Mouse (Mus musculus) embryonic fibroblast, embryonic 13.5 days (primary cell): Measurements from ENCODE around the gene Tshz2. TPM values are rescaled to one million over a fixed set of nuclear protein-coding genes. Genes with fewer than 3 reads are reported as not detected.

Source experiments
- H3K27ac ChIP-seq: 2 replicates; pipeline ENCODE4 v1.5.1; 2012; ENCODE audit warnings: low read length, control low read depth, inconsistent platforms; ENCODE audit not compliant: insufficient read depth
- H3K4me1 ChIP-seq: 2 replicates; pipeline ENCODE4 v1.6.1; 2011; ENCODE audit warnings: low read length; ENCODE audit not compliant: control insufficient read depth, insufficient read depth
- H3K4me3 ChIP-seq: 2 replicates; pipeline ENCODE4 v1.5.1; 2011; ENCODE audit warnings: mild to moderate bottlenecking, control low read depth, low read length; ENCODE audit not compliant: insufficient read depth
- CTCF ChIP-seq: IDR thresholded peaks from 2 replicates; pipeline ENCODE4 v1.5.1; 2011; ENCODE audit warnings: mild to moderate bottlenecking, control low read depth, low read length, moderate library complexity, borderline replicate concordance; ENCODE audit not compliant: insufficient read depth
- POLR2A ChIP-seq: IDR thresholded peaks from 2 replicates; pipeline ENCODE4 v1.6.1; 2011; ENCODE audit warnings: low read depth, mild to moderate bottlenecking, control low read depth, low read length, moderate library complexity
- polyA plus RNA-seq: library from polyadenylated mRNA; stranded (reverse); fragments of >200 nt; gene quantifications from 2 replicates; pipeline ENCODE4 v1.2.4, GENCODE M21; 2011; ENCODE audit warnings: low read depth; ENCODE audit not compliant: missing spikeins, insufficient read length

The Tshz2 gene
- polyA plus RNA-seq, 1 experiment = 10.7 TPM

DNA sequence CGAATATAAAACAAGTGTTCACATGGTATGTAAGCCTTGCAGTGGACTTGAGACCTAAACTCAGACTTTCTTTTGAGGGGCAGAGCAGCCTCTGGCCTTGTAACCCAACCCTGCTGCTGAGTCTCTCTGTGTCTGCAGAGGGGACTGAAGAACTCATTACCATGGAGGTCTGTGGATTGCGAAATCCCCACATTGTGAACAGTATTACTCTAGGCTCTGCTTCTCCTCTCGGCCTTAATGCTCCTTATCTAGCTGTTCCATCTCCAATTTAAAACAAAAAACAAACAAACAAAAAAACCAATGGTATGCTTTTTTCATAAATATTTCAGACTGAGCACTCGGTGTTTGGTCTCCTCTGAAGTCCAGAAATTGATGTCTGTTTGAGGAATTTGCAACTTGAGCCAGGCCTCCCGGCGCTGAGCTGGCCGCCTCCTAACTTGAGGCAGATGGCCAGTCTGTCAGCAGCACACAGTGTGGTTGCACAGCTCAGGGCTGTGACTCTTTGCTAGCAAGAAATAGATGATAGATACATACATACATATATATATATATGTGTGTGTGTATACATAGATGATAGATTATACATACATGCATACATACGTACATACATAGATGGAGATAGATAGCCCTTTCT, 291.5 kb downstream of the Tshz2 start:
- no peak overlapping the region for H3K4me3 ChIP-seq
- H3K27ac ChIP-seq = no peak overlapping the region
- H3K4me1 ChIP-seq = no peaks in the 10 kb centered on the region
- no peak for TF ChIP-seq CTCF
- TF ChIP-seq POLR2A = no peak

DNA sequence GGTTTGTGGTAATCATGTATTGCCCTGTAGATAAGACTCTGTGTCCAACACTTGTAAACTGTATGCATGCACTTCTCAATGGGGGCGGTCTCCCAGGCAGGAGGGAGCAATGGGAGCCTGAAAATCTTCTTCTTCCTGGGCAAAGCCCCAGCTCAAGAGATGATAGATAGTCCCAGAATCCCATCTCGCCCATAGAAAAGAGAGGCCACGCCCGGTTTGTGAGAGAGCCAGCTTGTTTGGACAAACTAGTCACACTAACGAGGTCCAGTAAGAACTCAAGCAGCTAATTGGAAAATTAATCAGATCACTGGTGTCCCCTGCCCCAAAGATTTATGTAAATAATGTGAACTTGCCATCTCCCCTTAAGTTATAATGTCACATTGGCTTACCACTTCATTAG, 292.7 kb downstream of the Tshz2 start:
- H3K27ac ChIP-seq = no peak overlapping the region
- no peaks in the 10 kb centered on the region for H3K4me1 ChIP-seq
- no peak overlapping the region for H3K4me3 ChIP-seq
- TF ChIP-seq CTCF (no peak), POLR2A (no peak)

DNA sequence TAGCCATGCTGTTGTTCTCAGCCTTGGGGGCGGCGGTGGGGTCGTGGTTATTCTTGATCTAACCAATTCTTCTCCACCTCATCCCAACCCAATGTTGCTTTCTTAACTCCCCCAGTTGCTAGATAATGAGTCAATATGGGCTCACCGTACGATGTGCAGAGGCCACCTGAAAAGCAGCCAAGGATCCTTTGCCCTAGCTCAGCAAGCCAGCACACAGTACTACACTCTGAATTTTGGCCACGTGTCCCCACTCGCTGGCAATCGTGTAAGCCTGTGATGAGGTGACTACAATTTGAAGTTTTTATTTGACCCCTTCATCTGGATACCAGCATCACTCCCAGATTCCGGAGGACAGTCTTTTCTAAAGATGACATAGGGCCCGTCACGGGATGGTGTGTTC, 293.2 kb downstream of the Tshz2 start:
- TF ChIP-seq POLR2A = no peak
- no peak for TF ChIP-seq CTCF
- no peak overlapping the region for H3K4me3 ChIP-seq
- no peak overlapping the region for H3K27ac ChIP-seq
- H3K4me1 ChIP-seq = no peaks in the 10 kb centered on the region

DNA sequence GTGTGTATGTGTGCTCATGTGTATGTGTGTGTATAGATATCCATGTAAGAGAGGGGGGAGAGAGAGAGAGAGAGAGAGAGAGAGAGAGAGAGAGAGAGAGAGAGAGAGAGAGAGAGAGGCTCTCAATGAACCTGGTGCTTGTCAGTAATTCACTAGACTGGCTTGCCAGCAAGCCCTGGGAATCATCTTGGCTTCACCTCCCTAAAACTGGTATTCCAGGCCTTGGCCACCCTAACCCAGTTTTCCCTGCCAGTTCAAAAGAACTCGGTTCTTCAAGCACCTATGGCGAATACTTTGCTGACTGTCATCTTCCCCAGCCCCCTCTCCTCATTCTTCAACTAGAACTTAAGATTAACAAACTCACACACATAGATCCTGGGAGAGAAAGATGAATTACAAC, 294.6 kb downstream of the Tshz2 start:
- TF ChIP-seq CTCF = no peak
- TF ChIP-seq POLR2A = no peak

DNA sequence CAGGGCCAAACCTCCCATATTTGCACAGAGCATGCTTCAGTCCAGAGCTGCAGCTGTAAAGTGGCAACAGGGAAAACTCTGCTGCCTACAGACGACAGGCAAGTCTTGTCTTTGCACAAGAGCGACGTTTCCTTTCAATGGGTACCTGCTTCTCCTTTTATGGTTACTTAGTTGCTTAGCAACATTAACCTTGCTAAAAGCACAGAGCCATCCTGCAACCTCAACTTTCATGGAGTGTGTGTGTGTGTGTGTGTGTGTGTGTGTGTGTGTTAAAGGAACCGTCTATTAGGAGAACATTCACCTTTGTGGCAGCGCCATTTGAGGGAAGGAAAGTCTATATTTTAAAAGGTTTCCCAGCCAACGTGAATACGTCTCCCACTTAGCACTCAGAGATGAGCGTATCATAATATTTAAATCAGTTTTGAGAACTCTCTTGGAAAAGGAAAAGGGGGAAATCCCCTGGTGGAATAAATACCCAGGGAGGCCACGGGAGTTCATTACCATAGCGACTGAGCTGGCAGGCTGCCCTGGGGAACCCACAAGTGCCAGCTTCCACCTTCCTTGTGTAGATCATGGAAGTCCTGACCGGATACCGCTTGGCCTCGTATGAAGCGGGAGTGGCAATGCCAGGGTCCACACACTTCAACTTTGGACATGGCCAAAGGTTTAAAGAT, 295.8 kb downstream of the Tshz2 start:
- TF ChIP-seq POLR2A = no peak
- no peak for TF ChIP-seq CTCF

More for the DNA sequence above, 294.6 kb downstream of the Tshz2 start:
- Histone ChIP-seq H3K27ac (no peak overlapping the region), H3K4me3 (no peak overlapping the region), H3K4me1 (no peaks in the 10 kb centered on the region)

DNA sequence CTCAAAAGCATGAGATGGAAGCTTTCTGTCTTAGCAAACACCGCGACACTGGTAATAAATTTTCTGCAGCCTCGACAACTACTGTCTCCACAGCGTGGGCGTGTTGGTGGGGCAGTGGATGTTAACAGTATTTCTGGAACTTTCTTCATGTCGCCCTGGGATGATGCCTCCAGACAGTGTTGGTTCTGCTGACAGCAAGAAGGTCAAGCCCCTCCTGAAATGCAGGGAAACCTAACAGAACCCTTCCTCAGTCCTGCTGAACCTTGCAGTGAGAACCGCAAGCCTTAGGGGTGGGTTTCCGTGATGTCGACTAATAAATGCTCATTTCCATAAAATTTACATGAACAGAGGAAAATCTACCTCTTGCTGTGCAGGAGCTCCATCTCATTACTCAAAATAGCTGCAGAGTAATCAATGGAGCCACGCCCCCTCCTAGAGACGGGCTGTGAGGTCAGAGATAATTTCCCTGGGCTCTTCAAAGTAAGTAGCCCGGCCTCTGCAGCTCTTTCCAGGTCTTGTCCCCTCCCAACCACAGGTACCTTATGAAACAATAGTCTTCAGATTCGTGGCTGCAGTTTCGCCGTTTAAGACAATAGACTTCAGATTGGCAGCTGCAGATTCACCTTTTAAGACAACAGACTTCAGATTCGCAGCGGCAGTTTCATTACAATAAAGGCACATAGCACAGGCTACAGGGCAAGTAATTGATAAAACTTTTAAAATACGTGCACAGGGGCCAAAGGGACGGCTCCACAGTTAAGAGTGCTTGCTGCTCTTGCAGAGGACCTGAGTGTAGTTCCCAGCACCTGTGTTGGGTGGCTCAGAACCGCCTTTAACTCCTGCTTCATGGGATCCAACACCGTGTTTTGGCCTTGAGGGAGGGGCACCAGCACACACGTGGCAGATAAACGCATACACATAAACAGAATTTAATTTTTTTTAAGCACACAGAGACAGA, 297.0 kb downstream of the Tshz2 start:
- no peaks in the 10 kb centered on the region for H3K4me1 ChIP-seq
- TF ChIP-seq POLR2A (0 out of 2 replicates have a peak, but pooled peaks have one; percentile 12), CTCF (no peak)
- no peak overlapping the region for H3K27ac ChIP-seq
- H3K4me3 ChIP-seq = peak overlapping the region; percentile 11; the same call in 1 of the 2 replicates

More for the DNA sequence above, 295.8 kb downstream of the Tshz2 start:
- no peak overlapping the region for H3K27ac ChIP-seq
- H3K4me1 ChIP-seq = no peaks in the 10 kb centered on the region
- H3K4me3 ChIP-seq = no peak overlapping the region

DNA sequence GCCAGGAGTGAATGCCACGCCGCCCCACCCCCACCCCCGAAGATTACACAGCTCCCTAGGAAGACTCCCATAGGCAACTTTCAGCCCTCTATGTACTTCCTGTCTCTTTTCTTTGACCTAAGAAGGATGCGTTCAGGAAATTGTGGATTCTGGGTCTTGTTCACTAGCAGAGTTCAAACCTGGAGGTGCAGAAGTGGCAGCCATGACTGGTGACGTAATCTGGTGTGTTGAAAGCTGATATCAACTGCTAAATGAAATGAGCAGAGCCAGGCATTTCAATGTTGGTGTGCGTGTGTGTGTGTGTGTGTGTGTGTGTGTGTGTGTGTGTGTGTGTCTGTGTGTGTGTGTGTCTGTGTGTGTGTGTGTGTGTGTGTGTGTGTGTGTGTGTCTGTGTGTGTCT, 302.8 kb downstream of the Tshz2 start:
- TF ChIP-seq POLR2A = no peak
- no peak for TF ChIP-seq CTCF
- no peaks in the 10 kb centered on the region for H3K4me1 ChIP-seq
- no peak overlapping the region for H3K4me3 ChIP-seq
- H3K27ac ChIP-seq = peak overlapping the region; percentile 10; the same call in 1 of the 2 replicates

DNA sequence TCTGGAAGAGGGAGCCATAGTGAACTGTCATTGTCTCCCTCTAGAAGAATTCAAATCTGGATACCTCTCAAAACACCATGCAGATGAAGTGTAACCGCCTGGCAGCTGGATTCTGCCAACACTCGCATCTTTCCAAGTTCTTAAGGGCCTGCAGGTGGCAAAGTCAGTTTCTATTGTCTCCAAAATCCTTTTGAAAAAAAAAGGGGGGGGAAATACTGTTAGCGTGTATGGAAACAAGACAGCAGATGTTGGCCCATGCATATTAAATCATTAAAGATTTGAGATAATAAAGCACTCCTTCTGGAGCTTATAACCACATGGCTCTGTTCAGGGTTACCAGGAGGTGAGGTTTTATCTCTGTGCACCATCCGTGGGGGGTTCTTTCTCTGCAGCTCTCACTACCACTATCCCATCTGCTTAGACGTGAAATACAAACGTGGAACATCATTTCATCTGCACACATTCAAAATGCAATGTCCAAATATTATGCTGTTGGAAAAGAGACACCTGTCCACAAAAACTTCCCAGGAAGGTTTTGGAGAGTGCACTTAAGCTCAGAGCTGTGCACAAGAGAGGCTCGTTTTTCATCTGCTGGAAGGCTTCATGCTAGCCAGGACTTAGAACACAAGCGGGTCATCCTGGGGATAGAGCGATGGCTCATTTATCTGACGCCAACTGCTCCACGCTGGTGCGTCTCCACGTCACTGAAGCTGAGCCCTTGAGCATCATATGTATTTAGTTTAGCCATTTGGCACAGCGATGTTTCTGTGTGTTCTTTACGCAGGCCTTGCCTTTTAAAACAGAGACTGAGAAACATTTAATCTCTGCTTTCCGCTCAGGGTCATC, 307.7 kb downstream of the Tshz2 start:
- TF ChIP-seq CTCF (no peak), POLR2A (no peak)
- Histone ChIP-seq H3K27ac (no peak overlapping the region), H3K4me3 (no peak overlapping the region), H3K4me1 (no peaks in the 10 kb centered on the region)

DNA sequence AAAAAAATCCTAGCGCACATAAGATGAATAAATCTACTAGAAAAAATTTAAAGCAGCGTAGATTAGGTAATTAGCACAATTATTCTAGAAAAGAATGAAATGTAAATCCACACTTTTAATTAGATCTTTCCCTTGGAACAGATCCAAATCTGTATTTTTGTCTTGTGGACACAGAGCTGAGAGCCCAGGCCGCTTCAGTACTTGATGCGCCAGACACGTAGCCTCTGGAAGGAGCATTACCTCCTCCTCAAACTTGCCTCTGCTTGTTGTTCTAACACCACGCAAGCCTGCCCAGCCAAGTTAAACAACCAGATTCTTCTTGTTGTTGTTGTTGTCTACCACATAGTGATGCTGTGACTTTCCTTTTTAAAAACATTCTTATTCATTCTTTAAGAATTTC, 310.9 kb downstream of the Tshz2 start:
- Histone ChIP-seq H3K4me1 (no peaks in the 10 kb centered on the region), H3K4me3 (no peak overlapping the region), H3K27ac (no peak overlapping the region)
- no peak for TF ChIP-seq POLR2A
- TF ChIP-seq CTCF = no peak
